Mouse (Mus musculus) brain, embryonic 14.5 days (tissue): ENCODE measurements around the gene Pomgnt1.

ENCODE experiments used
- CTCF ChIP-seq: fragments of 200-500 bp; IDR thresholded peaks from 2 replicates; pipeline ENCODE4 v1.5.1; 2012; ENCODE audit warnings: inconsistent platforms, mild to moderate bottlenecking, moderate library complexity, borderline replicate concordance; ENCODE audit not compliant: insufficient read depth, insufficient read length; ENCODE audit errors: extremely low read depth
- POLR2A ChIP-seq: fragments of 200-500 bp; IDR thresholded peaks from 2 replicates; pipeline ENCODE4 v1.6.1; 2012; ENCODE audit warnings: mild to moderate bottlenecking, inconsistent platforms, borderline replicate concordance; ENCODE audit not compliant: poor library complexity, insufficient read depth, insufficient read length, severe bottlenecking; ENCODE audit errors: extremely low read depth

DNA sequence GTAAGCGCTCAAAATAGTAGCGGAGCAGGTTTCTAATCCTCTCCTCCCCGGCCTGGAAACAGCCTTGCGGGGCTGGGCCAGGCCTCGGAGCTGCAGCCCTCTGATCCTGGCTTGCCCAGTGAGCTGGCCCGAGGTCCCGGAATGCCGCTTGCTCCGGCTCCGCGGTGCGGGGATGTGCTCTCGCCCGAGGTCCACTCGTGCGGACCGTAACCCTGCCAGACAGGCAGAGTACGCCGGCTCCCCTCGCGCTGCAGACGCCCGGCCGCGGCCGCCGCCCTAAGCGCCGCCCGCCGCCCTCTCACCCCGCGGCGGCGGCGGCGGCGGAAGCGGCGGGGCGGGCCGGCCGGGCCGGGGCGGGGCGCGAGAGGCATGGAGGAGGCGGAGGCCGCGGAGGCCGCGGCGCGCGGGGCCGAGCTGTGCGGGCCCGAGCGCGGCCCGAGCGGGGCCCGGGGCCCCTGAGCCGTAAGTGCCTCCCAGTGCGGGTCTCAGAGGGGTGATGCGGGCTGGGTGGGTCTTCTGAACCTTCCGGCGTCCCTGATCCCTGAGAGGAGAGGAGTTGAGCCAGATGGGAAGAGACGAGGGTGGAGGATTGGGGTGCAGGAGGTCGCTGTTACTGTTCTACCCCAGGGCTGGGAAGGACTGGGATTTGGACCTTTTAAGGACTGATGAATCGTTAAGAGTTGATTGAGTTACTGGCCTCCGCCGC is 26.7 kb downstream of the Pomgnt1 start:
- TF ChIP-seq CTCF = no peak
- TF ChIP-seq POLR2A = peak; percentile 85
